Mouse (Mus musculus): ENCODE results near the gene Cd6. TPM values are rescaled to one million over a fixed set of nuclear protein-coding genes. Genes with fewer than 3 reads are reported as not detected.

Gene Cd6
- polyA plus RNA-seq, 1 experiment from 2014 or later: not detected

GRCm38 (mm10) chr19:10808524-10809233 is 21.2 kb downstream of the Cd6 start:
- no peak overlapping the region for H3K4me3 ChIP-seq
- no peak overlapping the region for H3K4me2 ChIP-seq (replicated peaks)
- no peak overlapping the region for H3K9ac ChIP-seq
- WGBS: 84% methylated on average over 12 of the region's 12 CpGs
- H3K27me3 ChIP-seq: no peaks in the 10 kb centered on the region
- H3K36me3 ChIP-seq: no peaks in the 10 kb centered on the region
- ATAC-seq (ENCODE audit: low FRiP score): no peak
- no peak overlapping the region for H3K27ac ChIP-seq
- H3K9me3 ChIP-seq (replicated peaks): no peaks in the 10 kb centered on the region
- H3K4me1 ChIP-seq: peaks cover 10% of the 10 kb centered on the region; the same call in 1 of the 2 replicates

GRCm38 (mm10) chr19:10805661-10806285 is 24.1 kb downstream of the Cd6 start:
- Histone ChIP-seq H3K9me3 (replicated peaks) (no peaks in the 10 kb centered on the region), H3K4me1 (peaks cover 10% of the 10 kb centered on the region; the same call in 1 of the 2 replicates), H3K27me3 (no peaks in the 10 kb centered on the region), H3K4me3 (no peak overlapping the region), H3K9ac (no peak overlapping the region), H3K27ac (no peak overlapping the region), H3K4me2 (replicated peaks) (no peak overlapping the region), H3K36me3 (no peaks in the 10 kb centered on the region)
- no peak for ATAC-seq (ENCODE audit: low FRiP score)
- 88% methylated on average over 11 of the region's 11 CpGs for WGBS

GRCm38 (mm10) chr19:10804850-10805660 is 24.8 kb downstream of the Cd6 start:
- peaks cover 9% of the 10 kb centered on the region; the same call in 1 of the 2 replicates for H3K4me1 ChIP-seq
- H3K9me3 ChIP-seq (replicated peaks): no peaks in the 10 kb centered on the region
- no peaks in the 10 kb centered on the region for H3K27me3 ChIP-seq
- ATAC-seq (ENCODE audit: low FRiP score): no peak
- no peak overlapping the region for H3K27ac ChIP-seq
- H3K4me2 ChIP-seq (replicated peaks): no peak overlapping the region
- H3K36me3 ChIP-seq: no peaks in the 10 kb centered on the region
- no peak overlapping the region for H3K9ac ChIP-seq
- H3K4me3 ChIP-seq: no peak overlapping the region
- 88% methylated on average over 2 of the region's 2 CpGs for WGBS

GRCm38 (mm10) chr19:10803751-10804150 is 26.1 kb downstream of the Cd6 start:
- no peak overlapping the region for H3K27ac ChIP-seq
- H3K27me3 ChIP-seq: no peaks in the 10 kb centered on the region; the same call in 1 of the 2 replicates
- H3K4me3 ChIP-seq: no peak overlapping the region
- ATAC-seq (ENCODE audit: low FRiP score): no peak
- no peak overlapping the region for H3K9ac ChIP-seq
- no peaks in the 10 kb centered on the region for H3K4me1 ChIP-seq
- no peaks in the 10 kb centered on the region for H3K9me3 ChIP-seq (replicated peaks)
- H3K4me2 ChIP-seq (replicated peaks): no peak overlapping the region
- 75% methylated on average over 5 of the region's 5 CpGs for WGBS
- H3K36me3 ChIP-seq: no peaks in the 10 kb centered on the region

- Histone ChIP-seq H3K9ac (no peak overlapping the region), H3K27me3 (no peaks in the 10 kb centered on the region; the same call in 1 of the 2 replicates), H3K4me1 (no peaks in the 10 kb centered on the region), H3K4me2 (replicated peaks) (no peak overlapping the region), H3K36me3 (no peaks in the 10 kb centered on the region), H3K9me3 (replicated peaks) (no peaks in the 10 kb centered on the region), H3K4me3 (no peak overlapping the region), H3K27ac (no peak overlapping the region)
- no peak for ATAC-seq (ENCODE audit: low FRiP score)
- WGBS: 84% methylated on average over 6 of the region's 6 CpGs
Observed at GRCm38 (mm10) chr19:10801906-10802305, 28.0 kb downstream of the Cd6 start.

- no peak overlapping the region for H3K4me3 ChIP-seq
- H3K9me3 ChIP-seq (replicated peaks): no peaks in the 10 kb centered on the region
- no peak overlapping the region for H3K27ac ChIP-seq
- H3K27me3 ChIP-seq: no peaks in the 10 kb centered on the region; the same call in 1 of the 2 replicates
- H3K36me3 ChIP-seq: no peaks in the 10 kb centered on the region
- no peaks in the 10 kb centered on the region for H3K4me1 ChIP-seq
- H3K9ac ChIP-seq: no peak overlapping the region
- no peak for ATAC-seq (ENCODE audit: low FRiP score)
- 69% methylated on average over 6 of the region's 6 CpGs for WGBS
- H3K4me2 ChIP-seq (replicated peaks): no peak overlapping the region
Observed at GRCm38 (mm10) chr19:10801070-10801469, 28.8 kb downstream of the Cd6 start.

- no peaks in the 10 kb centered on the region for H3K9me3 ChIP-seq (replicated peaks)
- H3K4me3 ChIP-seq: no peak overlapping the region
- 91% methylated on average over 17 of the region's 17 CpGs for WGBS
- H3K27me3 ChIP-seq: no peaks in the 10 kb centered on the region; the same call in 1 of the 2 replicates
- no peak for ATAC-seq (ENCODE audit: low FRiP score)
- H3K9ac ChIP-seq: no peak overlapping the region
- H3K4me1 ChIP-seq: no peaks in the 10 kb centered on the region
- no peak overlapping the region for H3K27ac ChIP-seq
- no peaks in the 10 kb centered on the region for H3K36me3 ChIP-seq
- no peak overlapping the region for H3K4me2 ChIP-seq (replicated peaks)
Observed at GRCm38 (mm10) chr19:10799155-10799554, 30.7 kb downstream of the Cd6 start.

- Histone ChIP-seq H3K36me3 (no peaks in the 10 kb centered on the region), H3K27ac (no peak overlapping the region), H3K4me1 (no peaks in the 10 kb centered on the region), H3K4me3 (no peak overlapping the region), H3K9ac (no peak overlapping the region), H3K27me3 (no peaks in the 10 kb centered on the region; the same call in 1 of the 2 replicates), H3K9me3 (replicated peaks) (no peaks in the 10 kb centered on the region), H3K4me2 (replicated peaks) (no peak overlapping the region)
- 76% methylated on average over 10 of the region's 10 CpGs for WGBS
- no peak for ATAC-seq (ENCODE audit: low FRiP score)
Observed at GRCm38 (mm10) chr19:10798576-10798975, 31.3 kb downstream of the Cd6 start.

- H3K27me3 ChIP-seq: no peaks in the 10 kb centered on the region; the same call in 1 of the 2 replicates
- H3K4me3 ChIP-seq: no peak overlapping the region
- H3K9me3 ChIP-seq (replicated peaks): no peaks in the 10 kb centered on the region
- no peak for ATAC-seq (ENCODE audit: low FRiP score)
- H3K9ac ChIP-seq: no peak overlapping the region
- 93% methylated on average over 1 of the region's 1 CpGs for WGBS
- H3K36me3 ChIP-seq: no peaks in the 10 kb centered on the region
- H3K4me2 ChIP-seq (replicated peaks): no peak overlapping the region
- no peaks in the 10 kb centered on the region for H3K4me1 ChIP-seq
- no peak overlapping the region for H3K27ac ChIP-seq
Observed at GRCm38 (mm10) chr19:10794916-10795315, 34.9 kb downstream of the Cd6 start.

GRCm38 (mm10) chr19:10793044-10793443 is 36.8 kb downstream of the Cd6 start:
- Histone ChIP-seq H3K4me1 (no peaks in the 10 kb centered on the region), H3K9ac (no peak overlapping the region), H3K27me3 (no peaks in the 10 kb centered on the region), H3K9me3 (replicated peaks) (no peaks in the 10 kb centered on the region), H3K36me3 (no peaks in the 10 kb centered on the region), H3K4me3 (no peak overlapping the region), H3K4me2 (replicated peaks) (no peak overlapping the region), H3K27ac (no peak overlapping the region)
- 65% methylated on average over 3 of the region's 3 CpGs for WGBS
- ATAC-seq (ENCODE audit: low FRiP score): no peak

GRCm38 (mm10) chr19:10790323-10790722 is 39.5 kb downstream of the Cd6 start:
- H3K36me3 ChIP-seq: no peaks in the 10 kb centered on the region
- H3K9ac ChIP-seq: no peak overlapping the region
- H3K27ac ChIP-seq: no peak overlapping the region
- no peak for ATAC-seq (ENCODE audit: low FRiP score)
- H3K4me2 ChIP-seq (replicated peaks): no peak overlapping the region
- no peaks in the 10 kb centered on the region for H3K9me3 ChIP-seq (replicated peaks)
- H3K27me3 ChIP-seq: no peaks in the 10 kb centered on the region
- H3K4me3 ChIP-seq: no peak overlapping the region
- 71% methylated on average over 9 of the region's 9 CpGs for whole genome bisulfite sequencing
- H3K4me1 ChIP-seq: no peaks in the 10 kb centered on the region

GRCm38 (mm10) chr19:10788242-10788641 is 41.6 kb downstream of the Cd6 start:
- no peaks in the 10 kb centered on the region for H3K9me3 ChIP-seq (replicated peaks)
- WGBS: 77% methylated on average over 9 of the region's 9 CpGs
- peaks cover 14% of the 10 kb centered on the region for H3K4me1 ChIP-seq
- no peak overlapping the region for H3K27ac ChIP-seq
- ATAC-seq (ENCODE audit: low FRiP score): no peak
- no peak overlapping the region for H3K4me3 ChIP-seq
- H3K36me3 ChIP-seq: no peaks in the 10 kb centered on the region
- no peak overlapping the region for H3K4me2 ChIP-seq (replicated peaks)
- no peak overlapping the region for H3K9ac ChIP-seq
- H3K27me3 ChIP-seq: no peaks in the 10 kb centered on the region

All from hindbrain, embryonic 12.5 days (tissue).